Mouse (Mus musculus) kidney, embryonic 16.5 days (tissue): ENCODE measurements at regions not wholly inside any gene's neighbourhood (a gene's known extent, or its start where the extent isn't known, plus 50 kb on each side); places are given as distances from the start of the nearest gene placed in this dataset.
"Not testable (repeated sequence)": the region's sequence is repeated elsewhere in the genome, so short reads cannot be mapped to it uniquely, and the experiment has no call there.

ENCODE experiments used
- ATAC-seq: fragments of 200-750 bp; cut with Nextera tagmentation; 2 replicates; pipeline ENCODE4 v1.8.0; 2017; ENCODE audit warnings: moderate TSS enrichment; ENCODE audit not compliant: low FRiP score, low TSS enrichment
- H3K27ac ChIP-seq: fragments of 300-500 bp; sonication (generic); 2 replicates; pipeline ENCODE4 v1.5.1; 2014; ENCODE audit warnings: low read length
- H3K27me3 ChIP-seq: fragments of 300-500 bp; sonication (generic); 2 replicates; pipeline ENCODE4 v1.6.1; 2014; ENCODE audit warnings: low read length, control low read depth, mixed read lengths; ENCODE audit not compliant: insufficient read depth
- H3K36me3 ChIP-seq: fragments of 300-500 bp; sonication (generic); 2 replicates; pipeline ENCODE4 v1.6.1; 2014; ENCODE audit warnings: low read length, control low read depth, mixed read lengths; ENCODE audit not compliant: insufficient read depth
- H3K4me1 ChIP-seq: fragments of 300-500 bp; sonication (generic); 2 replicates; pipeline ENCODE4 v1.6.1; 2014; ENCODE audit warnings: low read length, control low read depth, mixed read lengths; ENCODE audit not compliant: insufficient read depth
- H3K4me2 ChIP-seq: fragments of 300-500 bp; sonication (generic); replicated peaks from 2 replicates; pipeline ENCODE4 v1.6.1; 2014; ENCODE audit warnings: low read depth, low read length
- H3K4me3 ChIP-seq: fragments of 300-500 bp; sonication (generic); 2 replicates; pipeline ENCODE4 v1.5.1; 2014; ENCODE audit warnings: mild to moderate bottlenecking, low read length
- H3K9ac ChIP-seq: fragments of 300-500 bp; sonication (generic); replicated peaks from 2 replicates; pipeline ENCODE4 v1.6.1; 2014; ENCODE audit warnings: low read length
- H3K9me3 ChIP-seq: fragments of 300-500 bp; sonication (generic); 2 replicates; pipeline ENCODE4 v1.6.1; 2016; ENCODE audit warnings: low read length, control low read depth
- WGBS: fragments of 180-500 bp; shearing (Covaris S2); extraction: QIAGEN DNeasy Blood & Tissue Kit; methylation state at CpG from one replicate; pipeline ENCODE4 v1.1.7; 2014; 5-methylcytosine and 5-hydroxymethylcytosine counted together

- ATAC-seq, result no peak
- H3K9ac ChIP-seq, result no peak overlapping the region
- WGBS, result 95% methylated on average over 2 of the region's 2 CpGs
- no peaks in the 10 kb centered on the region for H3K9me3 ChIP-seq
- no peaks in the 10 kb centered on the region for H3K36me3 ChIP-seq
- H3K4me1 ChIP-seq, result no peaks in the 10 kb centered on the region
- H3K27ac ChIP-seq, result no peak overlapping the region
- no peak overlapping the region for H3K4me3 ChIP-seq
- H3K27me3 ChIP-seq, result no peaks in the 10 kb centered on the region
- H3K4me2 ChIP-seq, result no peak overlapping the region
These were observed 119.7 kb upstream of the Arid1b start for GRCm38 (mm10) chr17:4874459-4874858.

- H3K9ac ChIP-seq, result no peak overlapping the region
- H3K36me3 ChIP-seq, result no peaks in the 10 kb centered on the region
- no peak overlapping the region for H3K4me3 ChIP-seq
- H3K9me3 ChIP-seq, result no peaks in the 10 kb centered on the region
- no peaks in the 10 kb centered on the region for H3K27me3 ChIP-seq
- no peaks in the 10 kb centered on the region for H3K4me1 ChIP-seq
- no peak overlapping the region for H3K4me2 ChIP-seq
- no peak for ATAC-seq
- no peak overlapping the region for H3K27ac ChIP-seq
- 56% methylated on average over 10 of the region's 10 CpGs for WGBS
These were observed 118.8 kb upstream of the Arid1b start for GRCm38 (mm10) chr17:4875086-4876046.

- H3K4me2 ChIP-seq, result no peak overlapping the region
- no peak for ATAC-seq
- no peaks in the 10 kb centered on the region for H3K9me3 ChIP-seq
- WGBS, result 89% methylated on average over 4 of the region's 4 CpGs
- H3K27ac ChIP-seq, result no peak overlapping the region
- no peaks in the 10 kb centered on the region for H3K36me3 ChIP-seq
- no peaks in the 10 kb centered on the region for H3K27me3 ChIP-seq
- H3K4me1 ChIP-seq, result no peaks in the 10 kb centered on the region
- no peak overlapping the region for H3K4me3 ChIP-seq
- H3K9ac ChIP-seq, result no peak overlapping the region
These were observed 117.7 kb upstream of the Arid1b start for GRCm38 (mm10) chr17:4876431-4876830.

- H3K4me3 ChIP-seq, result no peak overlapping the region
- no peaks in the 10 kb centered on the region for H3K9me3 ChIP-seq
- no peak overlapping the region for H3K4me2 ChIP-seq
- ATAC-seq, result no peak
- 83% methylated on average over 5 of the region's 5 CpGs for WGBS
- H3K27ac ChIP-seq, result no peak overlapping the region
- H3K36me3 ChIP-seq, result no peaks in the 10 kb centered on the region
- H3K9ac ChIP-seq, result no peak overlapping the region
- no peaks in the 10 kb centered on the region for H3K27me3 ChIP-seq
- no peaks in the 10 kb centered on the region for H3K4me1 ChIP-seq
These were observed 112.7 kb upstream of the Arid1b start for GRCm38 (mm10) chr17:4881473-4881872.

- Histone ChIP-seq H3K27me3 (no peaks in the 10 kb centered on the region), H3K36me3 (no peaks in the 10 kb centered on the region), H3K4me3 (no peak overlapping the region), H3K4me1 (no peaks in the 10 kb centered on the region), H3K4me2 (no peak overlapping the region), H3K9ac (no peak overlapping the region), H3K27ac (no peak overlapping the region), H3K9me3 (no peaks in the 10 kb centered on the region)
- WGBS, result 85% methylated on average over 2 of the region's 2 CpGs
- ATAC-seq, result no peak
These were observed 110.0 kb upstream of the Arid1b start for GRCm38 (mm10) chr17:4884083-4884482.

- H3K36me3 ChIP-seq, result no peaks in the 10 kb centered on the region
- 70% methylated on average over 3 of the region's 3 CpGs for WGBS
- no peak overlapping the region for H3K9ac ChIP-seq
- no peak overlapping the region for H3K27ac ChIP-seq
- H3K27me3 ChIP-seq, result no peaks in the 10 kb centered on the region
- no peak for ATAC-seq
- no peak overlapping the region for H3K4me2 ChIP-seq
- H3K9me3 ChIP-seq, result no peaks in the 10 kb centered on the region
- no peak overlapping the region for H3K4me3 ChIP-seq
- H3K4me1 ChIP-seq, result no peaks in the 10 kb centered on the region
These were observed 109.4 kb upstream of the Arid1b start for GRCm38 (mm10) chr17:4884761-4885160.

GRCm38 (mm10) chr17:4887331-4887730 is 106.8 kb upstream of the Arid1b start:
- H3K4me1 ChIP-seq, H3K27ac ChIP-seq, H3K9me3 ChIP-seq, H3K4me2 ChIP-seq, H3K9ac ChIP-seq, ATAC-seq, H3K4me3 ChIP-seq, H3K36me3 ChIP-seq, H3K27me3 ChIP-seq: not testable (repeated sequence)
- 89% methylated on average over 12 of the region's 12 CpGs for WGBS

GRCm38 (mm10) chr17:4889577-4889976 is 104.6 kb upstream of the Arid1b start:
- Histone ChIP-seq H3K4me3 (no peak overlapping the region), H3K27me3 (no peaks in the 10 kb centered on the region), H3K36me3 (no peaks in the 10 kb centered on the region), H3K4me1 (no peaks in the 10 kb centered on the region), H3K4me2 (no peak overlapping the region), H3K27ac (no peak overlapping the region), H3K9me3 (no peaks in the 10 kb centered on the region), H3K9ac (no peak overlapping the region)
- WGBS, result 59% methylated on average over 2 of the region's 2 CpGs
- ATAC-seq, result no peak; the same call in 1 of the 2 replicates

- H3K4me1 ChIP-seq, result no peaks in the 10 kb centered on the region
- no peak for ATAC-seq
- 80% methylated on average over 1 of the region's 1 CpGs for WGBS
These were observed 104.0 kb upstream of the Arid1b start for GRCm38 (mm10) chr17:4890131-4890530.

GRCm38 (mm10) chr17:4891576-4891975 is 102.6 kb upstream of the Arid1b start:
- H3K27ac ChIP-seq, result no peak overlapping the region
- no peaks in the 10 kb centered on the region for H3K27me3 ChIP-seq
- no peak overlapping the region for H3K9ac ChIP-seq
- H3K4me1 ChIP-seq, result no peaks in the 10 kb centered on the region
- no peak overlapping the region for H3K4me3 ChIP-seq
- no peak for ATAC-seq
- no peaks in the 10 kb centered on the region for H3K36me3 ChIP-seq
- 83% methylated on average over 8 of the region's 8 CpGs for WGBS
- no peaks in the 10 kb centered on the region for H3K9me3 ChIP-seq
- H3K4me2 ChIP-seq, result no peak overlapping the region

More at GRCm38 (mm10) chr17:4890131-4890530, 104.0 kb upstream of the Arid1b start:
- Histone ChIP-seq H3K9me3 (no peaks in the 10 kb centered on the region), H3K27ac (no peak overlapping the region), H3K4me3 (no peak overlapping the region), H3K4me2 (no peak overlapping the region), H3K27me3 (no peaks in the 10 kb centered on the region), H3K36me3 (no peaks in the 10 kb centered on the region), H3K9ac (no peak overlapping the region)
